Mouse (Mus musculus) MEL (cell line): ENCODE data around the gene Acox3. TPM values are rescaled to one million over a fixed set of nuclear protein-coding genes. Genes with fewer than 3 reads are reported as not detected.

Experiments
- DNase-seq: peaks from one replicate; pipeline ENCODE4 v3.0.0; 2011; ENCODE audit warnings: low read depth, low spot score
- H3K27ac ChIP-seq: 2 replicates; pipeline ENCODE4 v1.5.1; 2012; ENCODE audit warnings: low read depth, mild to moderate bottlenecking, control low read depth, low read length, moderate library complexity; ENCODE audit not compliant: control insufficient read depth
- H3K27me3 ChIP-seq, 2 experiments: fragments of 150-350 bp in 1 of 2; sonication (generic) in 1 of 2; 2 replicates each; pipeline ENCODE4 v1.6.1; 2012; ENCODE audit warnings: low read length in 2 of 2, mild to moderate bottlenecking in 2 of 2, improper control_type of control experiment in 1 of 2, moderate library complexity in 1 of 2; ENCODE audit not compliant: insufficient read depth in 2 of 2, control insufficient read depth in 1 of 2
- H3K36me3 ChIP-seq, 2 experiments: 2 replicates each; pipeline ENCODE4 v1.6.1; 2012 to 2014; ENCODE audit warnings: low read length in 2 of 2, improper control_type of control experiment in 1 of 2, inconsistent platforms in 1 of 2, mild to moderate bottlenecking in 1 of 2; ENCODE audit not compliant: insufficient read depth in 2 of 2, control insufficient read depth in 1 of 2
- H3K4me1 ChIP-seq, 2 experiments: fragments of 150-350 bp in 1 of 2; sonication (generic) in 1 of 2; 2 replicates each; pipeline ENCODE4 v1.6.1; 2012; ENCODE audit warnings: low read length in 2 of 2, improper control_type of control experiment in 1 of 2, mild to moderate bottlenecking in 1 of 2; ENCODE audit not compliant: insufficient read depth in 2 of 2, control insufficient read depth in 1 of 2
- H3K4me3 ChIP-seq, 2 experiments: fragments of 150-350 bp in 1 of 2; sonication (generic) in 1 of 2; 2 replicates each; pipeline ENCODE4 v1.5.1; 2012; ENCODE audit warnings: low read depth in 2 of 2, low read length in 2 of 2, mild to moderate bottlenecking in 2 of 2, moderate library complexity in 2 of 2, control low read depth in 1 of 2, improper control_type of control experiment in 1 of 2; ENCODE audit not compliant: control insufficient read depth in 1 of 2, insufficient read depth in 1 of 2
- H3K79me2 ChIP-seq: 2 replicates; pipeline ENCODE4 v1.6.1; 2012; ENCODE audit warnings: mild to moderate bottlenecking, low read length, moderate library complexity; ENCODE audit not compliant: control insufficient read depth, poor library complexity, insufficient read depth
- H3K9ac ChIP-seq: 2 replicates; pipeline ENCODE4 v1.6.1; 2012; ENCODE audit warnings: low read depth, mild to moderate bottlenecking, control low read depth, low read length, moderate library complexity; ENCODE audit not compliant: control insufficient read depth, poor library complexity, severe bottlenecking
- H3K9me3 ChIP-seq: fragments of 150-350 bp; sonication (generic); replicated peaks from 2 replicates; pipeline ENCODE4 v1.6.1; 2012; ENCODE audit warnings: mild to moderate bottlenecking, low read length, improper control_type of control experiment, moderate library complexity; ENCODE audit not compliant: insufficient read depth
- CTCF ChIP-seq, 3 experiments: IDR thresholded peaks in 2 of 3; conservative IDR thresholded peaks in 1 of 3; 2 replicates each; pipeline ENCODE4 v1.5.1; 2011 to 2012; ENCODE audit warnings: low read length in 3 of 3, low read depth in 2 of 3, mild to moderate bottlenecking in 2 of 3, improper control_type of control experiment in 1 of 3, inconsistent platforms in 1 of 3, mixed read lengths in 1 of 3, moderate library complexity in 1 of 3; ENCODE audit not compliant: control insufficient read depth in 1 of 3, insufficient read depth in 1 of 3, poor library complexity in 1 of 3, severe bottlenecking in 1 of 3
- E2F4 ChIP-seq: IDR thresholded peaks from 2 replicates; pipeline ENCODE4 v1.6.1; 2011; ENCODE audit warnings: low read depth, low read length, improper control_type of control experiment, borderline replicate concordance
- ELF1 ChIP-seq: IDR thresholded peaks from 2 replicates; pipeline ENCODE4 v1.6.1; 2014; ENCODE audit warnings: low read depth, mild to moderate bottlenecking, inconsistent platforms, low read length, improper control_type of control experiment, moderate library complexity
- EP300 ChIP-seq, 2 experiments: IDR thresholded peaks; 2 replicates each; pipeline ENCODE4 v1.6.1; 2011; ENCODE audit warnings: improper control_type of control experiment in 2 of 2, low read length in 2 of 2, low read depth in 1 of 2, mild to moderate bottlenecking in 1 of 2
- HCFC1 ChIP-seq: IDR thresholded peaks from 2 replicates; pipeline ENCODE4 v1.6.1; 2012; ENCODE audit warnings: low read depth, mild to moderate bottlenecking, inconsistent platforms, low read length, improper control_type of control experiment, moderate library complexity
- MAX ChIP-seq: IDR thresholded peaks from 2 replicates; pipeline ENCODE4 v1.6.1; 2011; ENCODE audit warnings: low read length, improper control_type of control experiment
- MXI1 ChIP-seq: IDR thresholded peaks from 2 replicates; pipeline ENCODE4 v1.6.1; 2011; ENCODE audit warnings: mild to moderate bottlenecking, low read depth, low read length, improper control_type of control experiment
- MYB ChIP-seq: IDR thresholded peaks from 2 replicates; pipeline ENCODE4 v1.6.1; 2011; ENCODE audit warnings: mild to moderate bottlenecking, low read depth, low read length, improper control_type of control experiment
- NELFE ChIP-seq: IDR thresholded peaks from 2 replicates; pipeline ENCODE4 v1.6.1; 2011; ENCODE audit warnings: low read depth, low read length, improper control_type of control experiment
- POLR2AphosphoS5 ChIP-seq: IDR thresholded peaks from 2 replicates; pipeline ENCODE4 v1.6.1; 2012; ENCODE audit warnings: low read depth, borderline replicate concordance, mild to moderate bottlenecking, inconsistent platforms, low read length, moderate library complexity, mixed read lengths
- RAD21 ChIP-seq: IDR thresholded peaks from 2 replicates; pipeline ENCODE4 v1.6.1; 2011; ENCODE audit warnings: mild to moderate bottlenecking, low read depth, low read length, improper control_type of control experiment
- RCOR1 ChIP-seq: IDR thresholded peaks from 2 replicates; pipeline ENCODE4 v1.6.1; 2012; ENCODE audit warnings: low read depth, mild to moderate bottlenecking, inconsistent platforms, low read length, improper control_type of control experiment
- TAL1 ChIP-seq: IDR thresholded peaks from 2 replicates; pipeline ENCODE4 v1.6.1; 2012; ENCODE audit warnings: mild to moderate bottlenecking, inconsistent platforms, low read length, moderate library complexity, mixed read lengths
- TBP ChIP-seq: IDR thresholded peaks from 2 replicates; pipeline ENCODE4 v1.8.0; 2011; ENCODE audit warnings: low read depth, low read length, improper control_type of control experiment
- TCF12 ChIP-seq: IDR thresholded peaks from 2 replicates; pipeline ENCODE4 v1.6.1; 2014; ENCODE audit warnings: low read depth, mild to moderate bottlenecking, inconsistent platforms, low read length, improper control_type of control experiment, moderate library complexity
- UBTF ChIP-seq: IDR thresholded peaks from 2 replicates; pipeline ENCODE4 v1.6.1; 2012; ENCODE audit warnings: low read depth, mild to moderate bottlenecking, inconsistent platforms, low read length, improper control_type of control experiment, moderate library complexity, borderline replicate concordance; ENCODE audit not compliant: insufficient read depth
- ZC3H11A ChIP-seq: IDR thresholded peaks from 2 replicates; pipeline ENCODE4 v1.6.1; 2012; ENCODE audit warnings: low read depth, mild to moderate bottlenecking, inconsistent platforms, low read length, improper control_type of control experiment
- ZMIZ1 ChIP-seq: IDR thresholded peaks from 2 replicates; pipeline ENCODE4 v1.6.1; 2012; ENCODE audit warnings: low read depth, mild to moderate bottlenecking, inconsistent platforms, low read length, improper control_type of control experiment, moderate library complexity
- polyA plus RNA-seq, 2 experiments: library from polyadenylated mRNA; stranded (reverse) in 1 of 2; unstranded in 1 of 2; fragments of >175 nt in 1 of 2; fragments of >200 nt in 1 of 2; gene quantifications; 2 replicates each; pipeline versions ENCODE4 v1.2.1 to v1.2.4; 2012; ENCODE audit warnings: low replicate concordance in 2 of 2, low read depth in 1 of 2; ENCODE audit not compliant: insufficient read length in 2 of 2, insufficient read depth in 1 of 2, missing spikeins in 1 of 2
- total RNA-seq: library from RNA; depleted of rRNA; stranded (reverse); fragments of 300-350 nt; gene quantifications from 2 replicates; pipeline ENCODE4 v1.2.3, GENCODE M21; 2012

The Acox3 gene
- total and polyA plus RNA-seq, 3 experiments, result 6.5 to 11.4 TPM; not detected in 1

- H3K9me3 ChIP-seq, result no peaks in the 10 kb centered on the region
- H3K27me3 ChIP-seq, result no peaks in the 10 kb centered on the region
- no peaks in the 10 kb centered on the region for H3K79me2 ChIP-seq
- no peaks in the 10 kb centered on the region for H3K36me3 ChIP-seq
- TF ChIP-seq MXI1 (no peak), TCF12 (no peak), ZC3H11A (no peak), EP300 (IDR thresholded peaks at IDR 0.05; ENCODE audit: low read depth in 1 of 2, low read length in 2 of 2) (no peak), ZMIZ1 (no peak), MAX (no peak), E2F4 (no peak), RCOR1 (no peak), ELF1 (no peak), UBTF (no peak), TAL1 (no peak), RAD21 (no peak), NELFE (no peak), MYB (no peak)
- TF ChIP-seq, all 39 proteins: peak for 0
- Histone ChIP-seq H3K27ac (no peak overlapping the region), H3K4me3 (no peak overlapping the region), H3K4me1 (no peaks in the 10 kb centered on the region), H3K9ac (no peak overlapping the region)
- no peak for DNase-seq
Observed at GRCm38 (mm10) chr5:35538022-35538421, 44.8 kb upstream of the Acox3 start.

- no peaks in the 10 kb centered on the region for H3K79me2 ChIP-seq
- no peaks in the 10 kb centered on the region for H3K36me3 ChIP-seq
- H3K4me1 ChIP-seq, result no peaks in the 10 kb centered on the region
- TF ChIP-seq ZMIZ1, result no peak
- TF ChIP-seq HCFC1, result no peak
- TF ChIP-seq POLR2AphosphoS5, result no peak
- no peak for TF ChIP-seq TBP
- no peak for TF ChIP-seq CTCF (IDR thresholded peaks at IDR 0.05 in 2 of 3, conservative IDR thresholded peaks at IDR 0.05 in 1 of 3; ENCODE audit: control insufficient read depth in 1 of 3, insufficient read depth in 1 of 3, low read depth in 2 of 3, low read length in 3 of 3, poor library complexity in 1 of 3, severe bottlenecking in 1 of 3)
- H3K27me3 ChIP-seq, result no peaks in the 10 kb centered on the region
- no peak overlapping the region for H3K27ac ChIP-seq
- H3K9ac ChIP-seq, result no peak overlapping the region
- H3K9me3 ChIP-seq, result no peaks in the 10 kb centered on the region
- no peak for DNase-seq
- no peak overlapping the region for H3K4me3 ChIP-seq
Observed at GRCm38 (mm10) chr5:35539576-35539975, 43.3 kb upstream of the Acox3 start.
